Mouse (Mus musculus): Measurements from ENCODE around the gene Olfr24. TPM values are rescaled to one million over a fixed set of nuclear protein-coding genes. Genes with fewer than 3 reads are reported as not detected.

Olfr24 gene
- polyA plus RNA-seq, 1 experiment from 2014 or later: not detected

Other genes with a start within 250 kb of the Olfr24 start
- gene Muc16, start 89.5 kb downstream of the Olfr24 start, polyA plus RNA-seq (2015; fragmentation: Nextera tagmentation; extraction: Ambion mirVana): 0.05 and 0.33 TPM in 2 replicates
- gene Olfr828, start 55.5 kb upstream of the Olfr24 start, polyA plus RNA-seq (2015; fragmentation: Nextera tagmentation; extraction: Ambion mirVana): not detected in 2 replicates
- not detected in 2 replicates for gene Olfr829, start 90.9 kb upstream of the Olfr24 start, polyA plus RNA-seq (2015; fragmentation: Nextera tagmentation; extraction: Ambion mirVana)
- gene Olfr830, start 110.7 kb upstream of the Olfr24 start, polyA plus RNA-seq (2015; fragmentation: Nextera tagmentation; extraction: Ambion mirVana): not detected in 2 replicates
- gene Olfr832, start 173.1 kb upstream of the Olfr24 start, polyA plus RNA-seq (2015; fragmentation: Nextera tagmentation; extraction: Ambion mirVana): not detected in 2 replicates
- not detected in 2 replicates for gene Olfr834, start 224.0 kb upstream of the Olfr24 start, polyA plus RNA-seq (2015; fragmentation: Nextera tagmentation; extraction: Ambion mirVana)

All from liver, embryonic 13.5 days (tissue).